Mouse (Mus musculus) embryo, embryonic 11.5 days (tissue): Measurements from ENCODE around the gene Gng4.
"Not testable (repeated sequence)": the region's sequence is repeated elsewhere in the genome, so short reads cannot be mapped to it uniquely, and the experiment has no call there.

Source experiments
- DNase-seq: peaks from one replicate; pipeline ENCODE4 v3.0.0-alpha.2; 2012; ENCODE audit warnings: low read depth, low spot score

Gene Gng4

GRCm38 (mm10) chr13:13783894-13784419 lies at the start of gene Gng4:
Gene Gng4, plus strand, starts transcription at chr13:13784059.
- DNase-seq: no peak

- no peak for DNase-seq
Measured at GRCm38 (mm10) chr13:13739232-13739631, 44.6 kb upstream of the Gng4 start.

GRCm38 (mm10) chr13:13745911-13746310 lies 37.9 kb upstream of the Gng4 start:
- no peak for DNase-seq

GRCm38 (mm10) chr13:13775778-13776494 lies 7.9 kb upstream of the Gng4 start:
- peak; percentile 11 for DNase-seq

- DNase-seq: no peak
Measured at GRCm38 (mm10) chr13:13777052-13777451, 6.8 kb upstream of the Gng4 start.

- DNase-seq: no peak
Measured at GRCm38 (mm10) chr13:13777696-13778095, 6.2 kb upstream of the Gng4 start.

GRCm38 (mm10) chr13:13778837-13779458 lies 4.9 kb upstream of the Gng4 start:
- no peak for DNase-seq

GRCm38 (mm10) chr13:13780271-13780670 lies 3.6 kb upstream of the Gng4 start:
- no peak for DNase-seq

GRCm38 (mm10) chr13:13781026-13781425 lies 2.8 kb upstream of the Gng4 start:
- DNase-seq: no peak

- peak; percentile 4 for DNase-seq
Measured at GRCm38 (mm10) chr13:13783296-13783695, 563 bp upstream of the Gng4 start.

- no peak for DNase-seq
Measured at GRCm38 (mm10) chr13:13784420-13784936, 619 bp downstream of the Gng4 start.

GRCm38 (mm10) chr13:13784981-13785783 lies 1.3 kb downstream of the Gng4 start:
- no peak for DNase-seq

GRCm38 (mm10) chr13:13786971-13787370 lies 3.1 kb downstream of the Gng4 start:
- no peak for DNase-seq

GRCm38 (mm10) chr13:13788070-13788469 lies 4.2 kb downstream of the Gng4 start:
- no peak for DNase-seq

GRCm38 (mm10) chr13:13791981-13792380 lies 8.1 kb downstream of the Gng4 start:
- no peak for DNase-seq

GRCm38 (mm10) chr13:13795166-13795832 lies 11.4 kb downstream of the Gng4 start:
- no peak for DNase-seq

GRCm38 (mm10) chr13:13796082-13796481 lies 12.2 kb downstream of the Gng4 start:
- DNase-seq: no peak

GRCm38 (mm10) chr13:13797816-13798215 lies 14.0 kb downstream of the Gng4 start:
- not testable (repeated sequence) for DNase-seq

GRCm38 (mm10) chr13:13798775-13799174 lies 14.9 kb downstream of the Gng4 start:
- no peak for DNase-seq

- DNase-seq: no peak
Measured at GRCm38 (mm10) chr13:13808337-13809132, 24.7 kb downstream of the Gng4 start.

- no peak for DNase-seq
Measured at GRCm38 (mm10) chr13:13810885-13811284, 27.0 kb downstream of the Gng4 start.
